14 mouse cellular contexts compared by ENCODE assay signal in genomic region chr12:112350733-112351132, GRCm38 (mm10).
DNase-seq lines count a peak whose midpoint lies in the region; ATAC-seq and TF ChIP-seq lines count a peak whose summit lies in the region.
"Had no signal": no experiment of that assay in that cellular context is flagged by ENCODE, and none has a peak within 500 bp of the region (broad histone marks: within the 10 kb centered on the region; RNA-seq: fewer than 3 reads in every experiment).

No protein-coding gene starts in this region.

- H3K4me3 ChIP-seq in hindbrain, embryonic 12.5 days, result no peak overlapping the region
- H3K4me3 ChIP-seq in hindbrain, embryonic 10.5 days, result no peak overlapping the region
- no peak overlapping the region for H3K4me3 ChIP-seq in embryonic facial prominence, embryonic 14.5 days (ENCODE audit: low read depth, low read length)
- H3K4me3 ChIP-seq in midbrain, embryonic 14.5 days (replicated peaks; ENCODE audit: low read depth, low read length), result no peak overlapping the region
- H3K4me3 ChIP-seq in lung, adult 2 months (replicated peaks; ENCODE audit: extremely low read depth, low read depth, low read length), result no peak overlapping the region
- H3K4me3 ChIP-seq: neural tube, embryonic 13.5 days had no signal

- H3K36me3 ChIP-seq in hindbrain, embryonic 12.5 days, result no peaks in the 10 kb centered on the region
- H3K36me3 ChIP-seq in hindbrain, embryonic 10.5 days, result no peaks in the 10 kb centered on the region
- H3K36me3 ChIP-seq in embryonic facial prominence, embryonic 14.5 days (ENCODE audit: control insufficient read depth, insufficient read depth, low read length), result no peaks in the 10 kb centered on the region
- no peaks in the 10 kb centered on the region for H3K36me3 ChIP-seq in midbrain, embryonic 14.5 days (ENCODE audit: control insufficient read depth, insufficient read depth, low read length)
- H3K36me3 ChIP-seq: neural tube, embryonic 13.5 days had no signal

- peaks cover 16% of the 10 kb centered on the region for H3K4me1 ChIP-seq in hindbrain, embryonic 12.5 days
- peaks cover 18% of the 10 kb centered on the region for H3K4me1 ChIP-seq in hindbrain, embryonic 10.5 days (replicated peaks)
- peaks cover 7% of the 10 kb centered on the region; the same call in 1 of the 2 replicates for H3K4me1 ChIP-seq in embryonic facial prominence, embryonic 14.5 days (ENCODE audit: control insufficient read depth, insufficient read depth, low read length)
- H3K4me1 ChIP-seq in midbrain, embryonic 14.5 days (ENCODE audit: control insufficient read depth, insufficient read depth, low read length), result peaks cover 8% of the 10 kb centered on the region; the same call in 1 of the 2 replicates
- H3K4me1 ChIP-seq in lung, adult 2 months (ENCODE audit: control insufficient read depth, insufficient read depth, low read length), result no peaks in the 10 kb centered on the region

- ATAC-seq in hindbrain, embryonic 12.5 days (ENCODE audit: low FRiP score), result 0 out of 2 replicates have a peak, but pooled peaks have one; percentile 38
- ATAC-seq in embryonic facial prominence, embryonic 14.5 days (ENCODE audit: low read depth), result peak; percentile 51; the same call in 1 of the 2 replicates
- ATAC-seq in midbrain, embryonic 14.5 days (ENCODE audit: low FRiP score, low TSS enrichment), result no peak; the same call in 1 of the 2 replicates
- ATAC-seq: lung, postnatal 0 days had no signal

- no peak for TF ChIP-seq CTCF in lung, adult 2 months (IDR thresholded peaks at IDR 0.05; ENCODE audit: insufficient read depth, low read length)

- peak; percentile 42 to 65 for DNase-seq in cerebellum, postnatal 14 days
- no peak for DNase-seq in cerebellum, adult 8-10 months
- no peak for DNase-seq in hindbrain, embryonic 10.5 days (ENCODE audit: low spot score)
- peak; percentile 52 for DNase-seq in embryonic facial prominence, embryonic 14.5 days (ENCODE audit: low spot score)
- DNase-seq in midbrain, embryonic 14.5 days, result peak; percentile 42
- DNase-seq in gastrocnemius, postnatal 10 days, result no peak
- no peak for DNase-seq in lung, adult 2 months
- DNase-seq: adrenal gland, postnatal 25 days; heart, postnatal 4 days; right cerebral cortex, adult 18-20 months had no signal

- no peak for TF ChIP-seq POLR2A in lung, adult 2 months (IDR thresholded peaks at IDR 0.05; ENCODE audit: borderline replicate concordance, extremely low read depth, low read depth, low read length)

- no peak overlapping the region for H3K9ac ChIP-seq in hindbrain, embryonic 12.5 days
- no peak overlapping the region for H3K9ac ChIP-seq in embryonic facial prominence, embryonic 14.5 days (ENCODE audit: low read depth, low read length)
- H3K9ac ChIP-seq in midbrain, embryonic 14.5 days (replicated peaks; ENCODE audit: low read length), result 0 out of 2 replicates have a peak overlapping the region, but pooled peaks have one; percentile 1
- H3K9ac ChIP-seq: neural tube, embryonic 13.5 days had no signal

- H3K27ac ChIP-seq in hindbrain, embryonic 12.5 days, result no peak overlapping the region
- no peak overlapping the region for H3K27ac ChIP-seq in hindbrain, embryonic 10.5 days
- 0 out of 2 replicates have a peak overlapping the region, but pooled peaks have one; percentile 3 for H3K27ac ChIP-seq in embryonic facial prominence, embryonic 14.5 days (replicated peaks; ENCODE audit: low read depth, low read length)
- H3K27ac ChIP-seq in midbrain, embryonic 14.5 days (replicated peaks; ENCODE audit: low read depth, low read length), result peak overlapping the region; percentile 49; the same call in 1 of the 2 replicates
- H3K27ac ChIP-seq: neural tube, embryonic 13.5 days had no signal

- H3K9me3 ChIP-seq in hindbrain, embryonic 12.5 days (replicated peaks), result peaks cover 6% of the 10 kb centered on the region; the same call in 1 of the 2 replicates
- 0 out of 2 replicates have a peak, but pooled peaks cover 5% of the 10 kb centered on the region for H3K9me3 ChIP-seq in hindbrain, embryonic 10.5 days
- peaks cover 4% of the 10 kb centered on the region; the same call in 1 of the 2 replicates for H3K9me3 ChIP-seq in embryonic facial prominence, embryonic 14.5 days (ENCODE audit: control insufficient read depth, low read length)
- H3K9me3 ChIP-seq in midbrain, embryonic 14.5 days (ENCODE audit: control insufficient read depth, low read length), result no peaks in the 10 kb centered on the region

- no peaks in the 10 kb centered on the region for H3K27me3 ChIP-seq in hindbrain, embryonic 12.5 days
- no peaks in the 10 kb centered on the region for H3K27me3 ChIP-seq in hindbrain, embryonic 10.5 days (ENCODE audit: insufficient read depth, poor library complexity, severe bottlenecking)
- no peaks in the 10 kb centered on the region for H3K27me3 ChIP-seq in embryonic facial prominence, embryonic 14.5 days (replicated peaks; ENCODE audit: control insufficient read depth, insufficient read depth, low read length)
- H3K27me3 ChIP-seq in midbrain, embryonic 14.5 days (ENCODE audit: control insufficient read depth, insufficient read depth, low read length), result no peaks in the 10 kb centered on the region
- H3K27me3 ChIP-seq: neural tube, embryonic 13.5 days had no signal

- no peak overlapping the region for H3K4me2 ChIP-seq in hindbrain, embryonic 12.5 days (replicated peaks)
- no peak overlapping the region for H3K4me2 ChIP-seq in embryonic facial prominence, embryonic 14.5 days (ENCODE audit: low read depth, low read length)
- H3K4me2 ChIP-seq in midbrain, embryonic 14.5 days (ENCODE audit: low read length), result no peak overlapping the region
- H3K4me2 ChIP-seq: liver, embryonic 11.5 days; neural tube, embryonic 13.5 days had no signal

- WGBS in hindbrain, embryonic 12.5 days, result 29% methylated on average over 9 of the region's 9 CpGs
- 25% methylated on average over 9 of the region's 9 CpGs for WGBS in hindbrain, embryonic 10.5 days
- 32% methylated on average over 9 of the region's 9 CpGs for WGBS in embryonic facial prominence, embryonic 14.5 days
- 17% methylated on average over 9 of the region's 9 CpGs for WGBS in midbrain, embryonic 14.5 days
- WGBS in lung, adult 2 months, result 42% methylated on average over 9 of the region's 9 CpGs

Comparison
In these comparisons a context has a peak if more than half of its experiments do, and no peak if none do; other contexts are left out.
1. DNase-seq: peak in cerebellum, postnatal 14 days (2 of 2), embryonic facial prominence, embryonic 14.5 days (single experiment) and midbrain, embryonic 14.5 days (single experiment); none in cerebellum, adult 8-10 months (single experiment), hindbrain, embryonic 10.5 days (single experiment), gastrocnemius, postnatal 10 days (single experiment) and lung, adult 2 months (single experiment).
2. H3K27ac ChIP-seq: peak in embryonic facial prominence, embryonic 14.5 days (single experiment) and midbrain, embryonic 14.5 days (single experiment); none in hindbrain, embryonic 12.5 days (single experiment) and hindbrain, embryonic 10.5 days (single experiment).